Mouse (Mus musculus) liver, postnatal 0 days (tissue): ENCODE measurements at regions not wholly inside any gene's neighbourhood (a gene's known extent, or its start where the extent isn't known, plus 50 kb on each side); places are given as distances from the start of the nearest gene placed in this dataset.

Experiments
- CTCF ChIP-seq: sonication (generic); IDR thresholded peaks from 2 replicates; pipeline ENCODE4 v1.5.1; 2016; ENCODE audit warnings: antibody characterized with exemption, low read depth
- EP300 ChIP-seq: IDR thresholded peaks from 2 replicates; pipeline ENCODE4 v1.6.1; 2016; ENCODE audit warnings: antibody characterized with exemption, low read depth, mild to moderate bottlenecking

GRCm38 (mm10) chr8:17618846-17619245 lies 1359.2 kb downstream of the Defb40 start:
- no peak for TF ChIP-seq CTCF
- TF ChIP-seq EP300, result no peak
